Mouse (Mus musculus): ENCODE measurements around the gene Tmem251. TPM values are rescaled to one million over a fixed set of nuclear protein-coding genes. Genes with fewer than 3 reads are reported as not detected.

Tmem251 gene
- polyA plus RNA-seq, 1 experiment from 2014 or later = 11.8 TPM

- no peaks in the 10 kb centered on the region for H3K27me3 ChIP-seq (replicated peaks; ENCODE audit: control insufficient read depth, insufficient read depth, low read length)
- peaks cover 11% of the 10 kb centered on the region for H3K36me3 ChIP-seq (ENCODE audit: control insufficient read depth, insufficient read depth, low read length)
- no peak for ATAC-seq
- peaks cover 11% of the 10 kb centered on the region for H3K4me1 ChIP-seq (ENCODE audit: control insufficient read depth, insufficient read depth, low read depth, low read length)
- 92% methylated on average over 3 of the region's 3 CpGs for WGBS
- H3K9me3 ChIP-seq (ENCODE audit: control insufficient read depth, low read length) = no peaks in the 10 kb centered on the region
- H3K4me2 ChIP-seq (ENCODE audit: low read length) = no peak overlapping the region
- no peak overlapping the region for H3K9ac ChIP-seq (ENCODE audit: low read depth, low read length)
- no peak overlapping the region for H3K4me3 ChIP-seq (ENCODE audit: low read length)
- no peak overlapping the region for H3K27ac ChIP-seq (ENCODE audit: low read depth, low read length)
These were observed 18.1 kb downstream of the Tmem251 start for GRCm38 (mm10) chr12:102761668-102762067.

GRCm38 (mm10) chr12:102763696-102764095 is 20.1 kb downstream of the Tmem251 start:
- Histone ChIP-seq H3K4me2 (ENCODE audit: low read length) (no peak overlapping the region), H3K9me3 (ENCODE audit: control insufficient read depth, low read length) (no peaks in the 10 kb centered on the region), H3K27me3 (replicated peaks; ENCODE audit: control insufficient read depth, insufficient read depth, low read length) (no peaks in the 10 kb centered on the region), H3K27ac (ENCODE audit: low read depth, low read length) (no peak overlapping the region), H3K4me3 (ENCODE audit: low read length) (no peak overlapping the region), H3K9ac (ENCODE audit: low read depth, low read length) (no peak overlapping the region), H3K36me3 (ENCODE audit: control insufficient read depth, insufficient read depth, low read length) (peaks cover 27% of the 10 kb centered on the region), H3K4me1 (ENCODE audit: control insufficient read depth, insufficient read depth, low read depth, low read length) (peaks cover 8% of the 10 kb centered on the region)
- ATAC-seq = no peak

GRCm38 (mm10) chr12:102769000-102769399 is 25.4 kb downstream of the Tmem251 start:
- Histone ChIP-seq H3K9me3 (ENCODE audit: control insufficient read depth, low read length) (no peaks in the 10 kb centered on the region), H3K27ac (ENCODE audit: low read depth, low read length) (no peak overlapping the region), H3K27me3 (replicated peaks; ENCODE audit: control insufficient read depth, insufficient read depth, low read length) (no peaks in the 10 kb centered on the region), H3K4me3 (ENCODE audit: low read length) (no peak overlapping the region), H3K4me2 (ENCODE audit: low read length) (no peak overlapping the region), H3K4me1 (ENCODE audit: control insufficient read depth, insufficient read depth, low read depth, low read length) (no peaks in the 10 kb centered on the region), H3K9ac (ENCODE audit: low read depth, low read length) (no peak overlapping the region), H3K36me3 (ENCODE audit: control insufficient read depth, insufficient read depth, low read length) (peaks cover 55% of the 10 kb centered on the region)
- ATAC-seq = no peak
- WGBS = 88% methylated on average over 4 of the region's 4 CpGs

GRCm38 (mm10) chr12:102771601-102772000 is 28.0 kb downstream of the Tmem251 start:
- ATAC-seq = no peak
- Histone ChIP-seq H3K36me3 (ENCODE audit: control insufficient read depth, insufficient read depth, low read length) (peaks cover 58% of the 10 kb centered on the region), H3K9ac (ENCODE audit: low read depth, low read length) (no peak overlapping the region), H3K27me3 (replicated peaks; ENCODE audit: control insufficient read depth, insufficient read depth, low read length) (no peaks in the 10 kb centered on the region), H3K9me3 (ENCODE audit: control insufficient read depth, low read length) (no peaks in the 10 kb centered on the region), H3K27ac (ENCODE audit: low read depth, low read length) (no peak overlapping the region), H3K4me1 (ENCODE audit: control insufficient read depth, insufficient read depth, low read depth, low read length) (no peaks in the 10 kb centered on the region), H3K4me3 (ENCODE audit: low read length) (no peak overlapping the region), H3K4me2 (ENCODE audit: low read length) (no peak overlapping the region)
- 99% methylated on average over 8 of the region's 8 CpGs for WGBS

DNA sequence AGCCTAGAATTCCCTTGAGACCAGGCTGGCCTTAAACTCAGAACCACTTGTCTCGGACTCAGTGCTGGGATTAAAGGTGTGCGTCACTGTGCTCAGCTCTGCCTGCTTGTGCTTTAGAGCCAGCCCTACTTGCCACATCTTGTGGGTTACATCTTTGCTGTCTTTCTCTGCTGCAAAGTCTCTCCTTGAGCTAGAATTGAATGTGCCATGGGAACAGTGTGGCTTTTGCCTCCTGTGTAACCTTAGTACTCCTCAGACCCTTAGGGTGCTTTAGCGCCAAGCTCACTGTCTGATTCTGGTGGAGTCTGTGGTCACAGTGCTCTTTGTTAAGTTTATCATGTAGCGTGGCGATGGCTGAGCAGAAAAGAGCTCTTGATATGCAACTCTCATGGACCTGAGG is 29.1 kb downstream of the Tmem251 start:
- no peak for ATAC-seq
- no peaks in the 10 kb centered on the region for H3K9me3 ChIP-seq (ENCODE audit: control insufficient read depth, low read length)
- H3K4me2 ChIP-seq (ENCODE audit: low read length) = no peak overlapping the region
- WGBS = 93% methylated on average over 5 of the region's 5 CpGs
- H3K4me3 ChIP-seq (ENCODE audit: low read length) = no peak overlapping the region
- H3K9ac ChIP-seq (ENCODE audit: low read depth, low read length) = no peak overlapping the region
- peaks cover 50% of the 10 kb centered on the region for H3K36me3 ChIP-seq (ENCODE audit: control insufficient read depth, insufficient read depth, low read length)
- H3K27ac ChIP-seq (ENCODE audit: low read depth, low read length) = no peak overlapping the region
- no peaks in the 10 kb centered on the region for H3K4me1 ChIP-seq (ENCODE audit: control insufficient read depth, insufficient read depth, low read depth, low read length)
- no peaks in the 10 kb centered on the region for H3K27me3 ChIP-seq (replicated peaks; ENCODE audit: control insufficient read depth, insufficient read depth, low read length)

DNA sequence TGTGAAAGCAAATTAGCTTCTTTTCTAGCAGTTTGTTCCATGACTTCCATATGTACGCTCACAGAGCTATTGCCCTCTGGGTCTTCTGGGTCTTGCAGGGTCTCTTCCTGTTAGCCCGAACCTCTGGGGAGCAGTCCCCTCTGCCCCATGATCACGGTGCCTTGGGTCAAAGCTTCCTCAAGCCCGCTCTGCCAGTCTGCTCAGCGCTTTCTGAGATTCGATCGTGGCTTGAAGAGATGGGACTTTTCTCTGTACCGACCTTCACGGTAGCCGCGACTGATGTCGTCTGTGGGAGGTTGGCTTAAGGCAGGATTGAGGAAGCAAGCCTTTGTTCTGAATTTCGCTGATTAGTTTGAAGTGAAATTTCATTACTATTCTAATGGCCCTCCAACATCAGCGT is 32.5 kb downstream of the Tmem251 start:
- peaks cover 25% of the 10 kb centered on the region for H3K36me3 ChIP-seq (ENCODE audit: control insufficient read depth, insufficient read depth, low read length)
- no peak overlapping the region for H3K4me2 ChIP-seq (ENCODE audit: low read length)
- no peak overlapping the region for H3K9ac ChIP-seq (ENCODE audit: low read depth, low read length)
- no peaks in the 10 kb centered on the region for H3K4me1 ChIP-seq (ENCODE audit: control insufficient read depth, insufficient read depth, low read depth, low read length)
- ATAC-seq = no peak
- H3K27ac ChIP-seq (ENCODE audit: low read depth, low read length) = no peak overlapping the region
- WGBS = 93% methylated on average over 14 of the region's 14 CpGs
- no peaks in the 10 kb centered on the region for H3K27me3 ChIP-seq (replicated peaks; ENCODE audit: control insufficient read depth, insufficient read depth, low read length)
- H3K4me3 ChIP-seq (ENCODE audit: low read length) = no peak overlapping the region
- H3K9me3 ChIP-seq (ENCODE audit: control insufficient read depth, low read length) = no peaks in the 10 kb centered on the region

DNA sequence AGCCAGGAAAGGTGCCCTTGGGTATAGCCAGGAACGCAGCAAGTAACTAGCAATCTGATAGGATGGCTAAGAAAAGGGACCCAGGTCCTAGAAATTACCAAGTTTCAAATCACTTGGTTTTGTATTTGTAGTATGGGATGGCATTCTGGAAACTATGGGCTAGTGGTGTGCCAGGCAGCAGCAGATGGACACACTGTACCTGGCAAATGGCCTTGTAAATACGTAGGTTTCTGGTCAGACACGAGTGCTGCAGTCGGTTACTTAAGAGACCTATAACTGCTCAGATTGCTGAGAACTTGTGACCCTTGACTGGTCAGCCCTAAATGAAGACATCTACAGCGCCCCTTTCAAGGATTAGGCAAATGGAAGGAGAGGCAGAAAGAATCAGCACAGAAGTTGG is 34.6 kb downstream of the Tmem251 start:
- H3K9ac ChIP-seq (ENCODE audit: low read depth, low read length) = no peak overlapping the region
- ATAC-seq = no peak
- H3K4me1 ChIP-seq (ENCODE audit: control insufficient read depth, insufficient read depth, low read depth, low read length) = no peaks in the 10 kb centered on the region
- H3K27me3 ChIP-seq (replicated peaks; ENCODE audit: control insufficient read depth, insufficient read depth, low read length) = no peaks in the 10 kb centered on the region
- 83% methylated on average over 5 of the region's 5 CpGs for WGBS
- peaks cover 14% of the 10 kb centered on the region for H3K36me3 ChIP-seq (ENCODE audit: control insufficient read depth, insufficient read depth, low read length)
- no peak overlapping the region for H3K4me2 ChIP-seq (ENCODE audit: low read length)
- no peak overlapping the region for H3K4me3 ChIP-seq (ENCODE audit: low read length)
- no peaks in the 10 kb centered on the region for H3K9me3 ChIP-seq (ENCODE audit: control insufficient read depth, low read length)
- H3K27ac ChIP-seq (ENCODE audit: low read depth, low read length) = no peak overlapping the region

DNA sequence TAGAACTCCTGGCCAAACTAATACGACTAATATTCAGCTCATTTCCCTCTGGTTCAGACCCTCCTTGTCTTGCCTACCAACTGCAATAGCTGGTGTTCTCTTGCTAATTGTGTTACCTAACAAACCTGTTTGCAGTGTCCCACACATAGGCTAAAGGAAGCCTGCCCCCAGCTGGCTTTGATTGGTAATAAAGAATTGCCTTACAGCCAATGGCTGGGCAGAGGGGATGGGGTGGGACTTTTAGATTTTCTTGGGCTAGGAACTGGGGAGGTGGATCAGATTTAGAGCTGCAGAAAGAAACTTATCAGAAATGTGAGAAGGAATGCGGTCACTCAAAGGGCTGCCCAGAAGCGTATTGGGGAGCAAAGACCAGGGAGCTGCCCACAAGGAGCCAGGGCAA is 35.9 kb downstream of the Tmem251 start:
- H3K36me3 ChIP-seq (ENCODE audit: control insufficient read depth, insufficient read depth, low read length) = peaks cover 18% of the 10 kb centered on the region
- no peak overlapping the region for H3K4me3 ChIP-seq (ENCODE audit: low read length)
- no peaks in the 10 kb centered on the region for H3K27me3 ChIP-seq (replicated peaks; ENCODE audit: control insufficient read depth, insufficient read depth, low read length)
- H3K9ac ChIP-seq (ENCODE audit: low read depth, low read length) = no peak overlapping the region
- 61% methylated on average over 3 of the region's 3 CpGs for WGBS
- H3K27ac ChIP-seq (ENCODE audit: low read depth, low read length) = no peak overlapping the region
- no peak overlapping the region for H3K4me2 ChIP-seq (ENCODE audit: low read length)
- no peaks in the 10 kb centered on the region for H3K4me1 ChIP-seq (ENCODE audit: control insufficient read depth, insufficient read depth, low read depth, low read length)
- no peak for ATAC-seq
- H3K9me3 ChIP-seq (ENCODE audit: control insufficient read depth, low read length) = no peaks in the 10 kb centered on the region

DNA sequence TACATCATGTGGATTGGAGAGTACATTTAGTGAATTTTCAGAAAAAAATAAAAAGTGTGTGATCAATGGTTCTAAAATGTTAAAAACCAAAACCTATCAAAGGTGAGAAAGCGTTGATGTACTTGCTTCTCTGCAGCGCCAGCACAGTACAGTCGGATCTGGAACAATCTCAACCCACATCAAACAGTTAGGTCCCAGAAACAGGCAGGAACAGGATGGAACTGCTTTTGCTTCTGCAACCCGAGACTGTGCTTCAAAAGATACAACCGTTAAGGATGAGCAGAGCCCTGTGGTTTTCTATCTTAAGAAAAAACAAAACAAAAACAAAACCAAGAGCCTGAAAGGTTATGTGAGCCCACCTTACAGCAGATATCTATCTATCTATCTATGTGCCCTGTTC is 39.3 kb downstream of the Tmem251 start:
- H3K9ac ChIP-seq (ENCODE audit: low read depth, low read length) = no peak overlapping the region
- WGBS = 93% methylated on average over 5 of the region's 5 CpGs
- no peaks in the 10 kb centered on the region for H3K4me1 ChIP-seq (ENCODE audit: control insufficient read depth, insufficient read depth, low read depth, low read length)
- no peak for ATAC-seq
- no peak overlapping the region for H3K4me2 ChIP-seq (ENCODE audit: low read length)
- H3K4me3 ChIP-seq (ENCODE audit: low read length) = no peak overlapping the region
- peaks cover 17% of the 10 kb centered on the region for H3K36me3 ChIP-seq (ENCODE audit: control insufficient read depth, insufficient read depth, low read length)
- no peaks in the 10 kb centered on the region for H3K9me3 ChIP-seq (ENCODE audit: control insufficient read depth, low read length)
- no peak overlapping the region for H3K27ac ChIP-seq (ENCODE audit: low read depth, low read length)
- H3K27me3 ChIP-seq (replicated peaks; ENCODE audit: control insufficient read depth, insufficient read depth, low read length) = no peaks in the 10 kb centered on the region

GRCm38 (mm10) chr12:102784899-102785592 is 41.5 kb downstream of the Tmem251 start:
- H3K27me3 ChIP-seq (replicated peaks; ENCODE audit: control insufficient read depth, insufficient read depth, low read length) = no peaks in the 10 kb centered on the region
- H3K9me3 ChIP-seq (ENCODE audit: control insufficient read depth, low read length) = no peaks in the 10 kb centered on the region
- H3K4me3 ChIP-seq (ENCODE audit: low read length) = no peak overlapping the region
- H3K36me3 ChIP-seq (ENCODE audit: control insufficient read depth, insufficient read depth, low read length) = peaks cover 18% of the 10 kb centered on the region
- no peaks in the 10 kb centered on the region for H3K4me1 ChIP-seq (ENCODE audit: control insufficient read depth, insufficient read depth, low read depth, low read length)
- no peak for ATAC-seq
- H3K9ac ChIP-seq (ENCODE audit: low read depth, low read length) = no peak overlapping the region
- no peak overlapping the region for H3K4me2 ChIP-seq (ENCODE audit: low read length)
- H3K27ac ChIP-seq (ENCODE audit: low read depth, low read length) = no peak overlapping the region
- 95% methylated on average over 19 of the region's 19 CpGs for WGBS
